Mouse (Mus musculus): ENCODE data around the gene Fgf18. TPM values are rescaled to one million over a fixed set of nuclear protein-coding genes. Genes with fewer than 3 reads are reported as not detected.

The Fgf18 gene
- polyA plus RNA-seq, 1 experiment from 2014 or later, result 9.2 TPM

DNA sequence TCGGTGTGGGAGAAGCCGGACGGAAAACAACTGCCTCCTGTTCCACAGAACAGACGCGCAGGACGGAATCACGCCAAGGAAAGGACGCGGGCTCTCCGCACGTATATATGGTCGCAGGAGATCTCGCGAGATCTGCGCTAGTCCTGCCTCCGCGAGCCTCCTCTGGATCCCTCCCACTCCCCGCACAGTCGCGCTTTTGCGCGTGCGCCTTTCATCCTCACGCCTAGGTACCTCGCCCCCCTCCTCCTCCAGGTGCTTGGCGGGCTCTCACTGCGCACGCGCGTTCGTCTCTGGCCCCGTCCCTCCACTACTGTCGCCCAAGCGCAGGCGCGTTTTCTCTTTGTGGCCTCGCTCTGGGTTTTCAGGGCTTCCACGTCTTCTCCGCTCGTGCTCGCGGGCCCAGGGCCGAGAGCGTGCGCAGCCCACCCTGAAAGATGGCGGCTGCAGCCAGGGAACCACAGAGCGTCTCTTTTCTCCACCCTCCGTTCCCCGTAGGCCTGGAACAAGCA is 15.9 kb upstream of the Fgf18 start, which contains the start of gene Npm1:
TSS of gene Npm1 (minus strand) at position 209 of the 509 bp plus-strand sequence.
- Histone ChIP-seq H3K36me3 (peaks cover 28% of the 10 kb centered on the region), H3K9ac (replicated peaks) (peak within 1 kb of the TSS; percentile 97), H3K4me2 (peak within 1 kb of the TSS; percentile 85), H3K4me1 (peaks cover 26% of the 10 kb centered on the region), H3K27ac (replicated peaks) (peak within 1 kb of the TSS; percentile 97), H3K4me3 (replicated peaks) (peak within 1 kb of the TSS; percentile 99), H3K9me3 (replicated peaks) (no peaks in the 10 kb centered on the region), H3K27me3 (replicated peaks) (no peaks in the 10 kb centered on the region)
- ATAC-seq (ENCODE audit: low FRiP score), result peak; percentile 96
- 3% methylated on average over 49 of the region's 49 CpGs for WGBS

DNA sequence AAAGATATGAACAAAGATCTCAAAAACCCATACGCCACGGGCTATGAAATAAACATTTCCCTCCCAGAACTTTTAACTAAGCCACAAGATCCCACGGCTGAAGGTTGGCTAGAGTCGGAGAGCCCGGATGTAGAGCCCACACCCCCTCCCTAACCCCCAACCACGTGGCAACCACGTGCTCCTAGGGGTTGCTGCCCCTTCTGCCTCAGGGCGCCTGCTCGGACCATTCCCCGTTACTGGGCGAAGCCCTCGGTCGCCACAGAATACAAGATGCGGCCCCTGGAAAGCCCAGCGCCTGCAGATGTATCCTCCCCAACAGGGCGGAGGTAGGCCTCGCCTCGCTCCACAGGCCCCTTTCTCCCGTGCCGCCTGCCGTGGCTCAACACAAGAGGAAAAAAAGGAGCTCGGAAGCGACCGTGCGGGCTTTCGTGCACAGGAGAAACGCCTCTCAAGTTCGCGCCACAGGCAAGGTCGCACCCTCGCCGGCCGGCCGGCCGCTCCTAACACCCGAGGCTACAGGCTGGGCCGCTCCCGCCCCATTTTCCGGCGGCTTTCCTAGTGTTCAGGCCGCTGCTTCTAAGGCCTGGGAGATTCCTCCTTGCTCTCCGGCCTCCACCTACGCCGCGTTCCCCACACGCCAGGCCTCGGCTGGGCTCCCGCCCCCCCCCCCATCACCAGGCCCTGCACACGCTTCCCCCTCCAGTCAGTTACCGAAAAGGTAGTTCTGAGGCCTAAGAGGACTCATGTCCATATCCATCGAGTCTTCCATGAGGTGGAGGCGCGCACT is 15.2 kb upstream of the Fgf18 start:
- Histone ChIP-seq H3K27ac (replicated peaks) (peak overlapping the region; percentile 92), H3K4me3 (replicated peaks) (peak overlapping the region; percentile 99), H3K36me3 (peaks cover 33% of the 10 kb centered on the region), H3K27me3 (replicated peaks) (no peaks in the 10 kb centered on the region), H3K4me2 (peak overlapping the region; percentile 85), H3K9me3 (replicated peaks) (no peaks in the 10 kb centered on the region), H3K4me1 (peaks cover 26% of the 10 kb centered on the region), H3K9ac (replicated peaks) (peak overlapping the region; percentile 97)
- peak; percentile 73 for ATAC-seq (ENCODE audit: low FRiP score)
- WGBS, result 3% methylated on average over 47 of the region's 53 CpGs

DNA sequence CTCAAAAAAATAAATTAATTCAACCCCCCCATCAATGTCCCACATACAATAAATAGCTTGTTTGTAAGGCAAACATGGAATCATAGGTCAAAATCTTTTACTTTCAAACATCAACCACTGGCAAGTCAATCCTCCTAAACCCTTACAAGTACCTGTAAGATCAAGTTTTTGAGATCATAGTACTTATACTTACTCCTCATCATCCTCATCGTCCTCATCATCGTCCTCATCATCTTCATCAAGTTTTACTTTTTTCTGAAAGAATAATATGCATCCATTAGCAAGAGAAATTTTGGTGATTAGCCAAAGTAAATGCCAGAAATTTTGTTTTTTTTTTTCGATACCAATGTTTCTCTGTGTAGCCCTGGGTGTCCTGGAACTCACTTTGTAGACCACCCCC is 12.5 kb upstream of the Fgf18 start:
- Histone ChIP-seq H3K4me2 (no peak overlapping the region), H3K4me1 (peaks cover 26% of the 10 kb centered on the region), H3K36me3 (peaks cover 50% of the 10 kb centered on the region), H3K27ac (replicated peaks) (no peak overlapping the region), H3K9ac (replicated peaks) (no peak overlapping the region), H3K4me3 (replicated peaks) (no peak overlapping the region), H3K27me3 (replicated peaks) (no peaks in the 10 kb centered on the region), H3K9me3 (replicated peaks) (no peaks in the 10 kb centered on the region)
- ATAC-seq (ENCODE audit: low FRiP score), result no peak
- WGBS, result 93% methylated on average over 3 of the region's 3 CpGs

DNA sequence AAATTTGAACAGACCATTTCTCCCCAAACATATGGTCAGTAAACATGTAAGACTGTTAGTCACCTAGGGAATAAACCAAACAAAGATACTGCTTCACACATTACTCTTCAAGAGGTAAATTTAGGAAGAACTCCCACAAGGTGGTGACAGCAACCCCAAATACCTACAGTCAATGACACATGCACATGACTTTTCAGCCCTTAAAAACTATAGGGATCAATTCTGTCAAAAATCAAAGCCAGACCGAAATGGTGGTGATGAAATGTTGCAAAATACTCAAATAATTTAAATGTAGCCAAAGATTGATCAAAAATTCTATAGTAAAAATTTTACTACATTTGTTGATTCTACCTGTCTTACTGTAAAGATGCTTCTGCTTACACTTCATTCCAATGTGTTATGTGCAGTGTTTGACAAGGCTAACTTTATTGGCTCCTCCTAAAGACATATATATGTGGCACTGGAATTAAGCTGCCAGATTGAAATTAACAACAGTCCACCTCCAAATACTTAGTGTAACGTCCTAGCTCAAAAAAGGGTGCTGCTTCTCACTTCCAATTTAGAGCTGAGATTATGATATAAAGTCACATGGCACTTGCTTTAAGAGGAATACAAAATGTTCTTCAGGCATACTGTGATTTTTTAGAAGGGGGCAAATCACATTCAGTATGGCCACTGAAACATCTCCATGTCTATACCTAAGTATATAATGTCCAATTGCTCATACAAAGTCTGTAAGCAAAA is 10.4 kb upstream of the Fgf18 start:
- peaks cover 57% of the 10 kb centered on the region for H3K36me3 ChIP-seq
- no peak for ATAC-seq (ENCODE audit: low FRiP score)
- no peaks in the 10 kb centered on the region for H3K27me3 ChIP-seq (replicated peaks)
- no peaks in the 10 kb centered on the region for H3K9me3 ChIP-seq (replicated peaks)
- WGBS, result 82% methylated on average over 2 of the region's 2 CpGs
- H3K4me2 ChIP-seq, result no peak overlapping the region
- H3K27ac ChIP-seq (replicated peaks), result no peak overlapping the region
- H3K9ac ChIP-seq (replicated peaks), result no peak overlapping the region
- peaks cover 20% of the 10 kb centered on the region for H3K4me1 ChIP-seq
- no peak overlapping the region for H3K4me3 ChIP-seq (replicated peaks)

DNA sequence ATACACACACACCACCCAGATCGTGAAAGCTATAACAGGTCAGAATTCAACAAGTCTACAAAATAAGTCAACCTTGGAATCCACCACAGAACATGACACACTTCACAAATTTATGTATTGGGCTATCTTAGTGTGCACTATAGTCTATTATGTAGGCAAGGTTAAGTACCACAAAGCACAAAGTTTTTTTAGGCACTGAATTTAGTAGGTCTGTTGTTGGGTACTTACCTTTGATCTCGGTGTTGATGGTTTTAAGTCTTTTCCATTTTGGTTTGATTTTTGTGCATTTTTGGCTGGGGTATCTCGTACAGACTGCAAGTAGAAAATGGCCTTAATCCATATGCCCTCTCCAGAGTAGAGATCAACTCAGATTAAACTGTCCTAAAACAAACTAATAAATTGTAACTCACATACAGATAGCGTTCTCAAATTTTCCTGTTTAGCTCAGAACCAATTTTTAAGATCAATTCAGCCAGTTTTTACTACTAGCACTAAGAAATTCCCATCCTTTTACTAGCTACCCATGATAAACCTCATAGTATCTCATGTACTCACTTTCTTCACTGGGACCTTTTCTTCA is 9.3 kb upstream of the Fgf18 start:
- no peak for ATAC-seq (ENCODE audit: low FRiP score)
- H3K4me2 ChIP-seq, result no peak overlapping the region
- no peak overlapping the region for H3K4me3 ChIP-seq (replicated peaks)
- H3K4me1 ChIP-seq, result peaks cover 15% of the 10 kb centered on the region
- no peak overlapping the region for H3K27ac ChIP-seq (replicated peaks)
- 86% methylated on average over 4 of the region's 4 CpGs for WGBS
- no peak overlapping the region for H3K9ac ChIP-seq (replicated peaks)
- no peaks in the 10 kb centered on the region for H3K9me3 ChIP-seq (replicated peaks)
- no peaks in the 10 kb centered on the region for H3K27me3 ChIP-seq (replicated peaks)
- H3K36me3 ChIP-seq, result peaks cover 65% of the 10 kb centered on the region

DNA sequence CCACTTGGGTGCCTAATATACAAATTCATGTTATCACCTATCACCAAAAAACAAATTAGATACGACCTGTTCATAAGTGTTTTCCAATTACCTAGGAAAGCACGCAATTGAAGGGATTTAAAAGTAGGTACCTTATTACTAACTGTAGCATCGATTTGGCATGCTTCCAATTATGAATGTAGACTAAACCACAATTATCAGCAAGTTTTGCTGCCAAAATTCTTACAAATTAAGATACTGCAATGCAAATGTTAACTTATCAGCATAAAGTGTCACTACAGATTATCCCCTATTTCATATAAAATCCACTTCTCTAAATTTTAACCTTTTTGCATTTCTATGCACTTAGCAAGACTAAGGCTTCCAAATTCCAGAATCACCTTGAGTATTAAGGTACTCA is 7.3 kb upstream of the Fgf18 start:
- WGBS, result 93% methylated on average over 3 of the region's 3 CpGs
- Histone ChIP-seq H3K9ac (replicated peaks) (no peak overlapping the region), H3K27ac (replicated peaks) (no peak overlapping the region), H3K4me2 (no peak overlapping the region), H3K9me3 (replicated peaks) (no peaks in the 10 kb centered on the region), H3K27me3 (replicated peaks) (no peaks in the 10 kb centered on the region), H3K4me3 (replicated peaks) (no peak overlapping the region), H3K36me3 (peaks cover 64% of the 10 kb centered on the region), H3K4me1 (no peaks in the 10 kb centered on the region)
- no peak for ATAC-seq (ENCODE audit: low FRiP score)

DNA sequence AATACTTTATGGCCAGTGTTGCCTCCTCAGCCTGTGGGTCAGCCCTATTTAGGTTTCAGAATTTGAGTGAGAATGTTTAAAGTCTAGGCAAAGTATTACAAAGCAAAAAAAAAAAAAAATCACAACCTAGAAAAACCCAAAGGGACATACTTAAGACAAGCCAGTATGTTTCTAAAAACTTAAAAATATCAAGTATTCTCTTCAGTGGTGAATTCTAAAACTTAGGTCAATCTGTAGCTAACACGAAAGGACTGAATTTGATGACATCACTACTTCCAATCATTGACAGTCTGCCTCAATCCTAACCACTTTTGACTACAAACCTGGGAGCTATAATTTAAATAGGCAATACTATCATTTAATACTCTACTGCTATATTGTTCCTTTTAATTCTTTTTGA is 5.8 kb upstream of the Fgf18 start:
- Histone ChIP-seq H3K4me2 (no peak overlapping the region), H3K27me3 (replicated peaks) (no peaks in the 10 kb centered on the region), H3K9me3 (replicated peaks) (no peaks in the 10 kb centered on the region), H3K4me1 (peaks cover 3% of the 10 kb centered on the region), H3K9ac (replicated peaks) (no peak overlapping the region), H3K36me3 (peaks cover 57% of the 10 kb centered on the region), H3K4me3 (replicated peaks) (no peak overlapping the region), H3K27ac (replicated peaks) (no peak overlapping the region)
- ATAC-seq (ENCODE audit: low FRiP score), result no peak
- WGBS, result 92% methylated on average over 1 of the region's 1 CpGs

DNA sequence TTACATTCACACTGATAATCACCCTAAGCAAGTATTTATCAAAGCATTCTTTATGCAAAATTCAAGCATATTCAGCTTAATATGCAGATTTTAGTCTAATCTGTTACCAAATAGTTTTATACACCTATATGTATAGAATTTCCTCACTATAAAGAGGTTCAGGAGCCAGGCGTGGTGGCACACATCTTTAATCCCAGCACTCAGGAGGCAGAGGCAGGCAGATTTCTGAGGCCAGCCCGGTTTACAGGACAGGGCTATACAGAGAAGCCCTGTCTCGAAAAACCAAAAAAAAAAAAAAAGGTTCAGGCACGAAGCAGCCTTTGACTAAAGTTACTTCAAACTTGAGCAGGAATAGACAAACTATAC is 4.6 kb upstream of the Fgf18 start:
- H3K27me3 ChIP-seq (replicated peaks), result no peaks in the 10 kb centered on the region
- H3K36me3 ChIP-seq, result peaks cover 49% of the 10 kb centered on the region
- H3K9me3 ChIP-seq (replicated peaks), result no peaks in the 10 kb centered on the region
- H3K27ac ChIP-seq (replicated peaks), result no peak overlapping the region
- no peak overlapping the region for H3K4me3 ChIP-seq (replicated peaks)
- no peak for ATAC-seq (ENCODE audit: low FRiP score)
- no peak overlapping the region for H3K4me2 ChIP-seq
- no peak overlapping the region for H3K9ac ChIP-seq (replicated peaks)
- WGBS, result 92% methylated on average over 4 of the region's 4 CpGs
- H3K4me1 ChIP-seq, result peaks cover 13% of the 10 kb centered on the region

DNA sequence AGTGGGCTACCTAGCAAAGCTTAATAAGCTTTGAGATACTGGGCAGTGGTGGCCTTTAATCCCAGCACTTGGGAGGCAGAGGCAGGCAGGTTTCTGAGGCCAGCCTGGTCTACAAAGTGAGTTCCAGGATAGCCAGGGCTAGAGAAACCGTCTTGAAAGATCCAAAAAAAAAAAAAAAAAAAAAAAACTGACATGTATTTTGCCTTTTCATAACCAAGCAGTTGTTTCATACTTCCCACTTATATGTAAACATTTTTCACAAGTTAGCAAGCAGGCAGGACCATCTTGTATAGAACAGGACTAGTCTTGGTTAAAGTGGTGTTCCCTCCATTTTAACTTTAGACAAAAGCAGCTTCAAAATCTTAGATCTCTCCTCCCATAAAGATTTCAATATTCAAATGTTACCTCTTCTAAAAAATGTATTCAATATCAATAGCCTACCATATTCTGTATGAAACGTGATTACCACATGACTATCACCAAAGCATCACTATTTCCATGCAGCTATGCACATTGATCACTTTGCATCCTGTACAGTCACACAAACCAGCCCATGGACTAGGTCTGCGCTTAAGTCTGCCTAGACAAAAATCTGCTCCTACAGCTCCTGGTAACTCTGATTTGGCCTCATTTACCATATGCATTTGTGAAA is 4.1 kb upstream of the Fgf18 start:
- no peak for ATAC-seq (ENCODE audit: low FRiP score)
- no peaks in the 10 kb centered on the region for H3K27me3 ChIP-seq (replicated peaks)
- WGBS, result 61% methylated on average over 3 of the region's 3 CpGs
- no peak overlapping the region for H3K27ac ChIP-seq (replicated peaks)
- H3K4me3 ChIP-seq (replicated peaks), result no peak overlapping the region
- H3K4me2 ChIP-seq, result no peak overlapping the region
- H3K9ac ChIP-seq (replicated peaks), result no peak overlapping the region
- H3K36me3 ChIP-seq, result peaks cover 44% of the 10 kb centered on the region
- H3K4me1 ChIP-seq, result peaks cover 18% of the 10 kb centered on the region
- H3K9me3 ChIP-seq (replicated peaks), result no peaks in the 10 kb centered on the region

DNA sequence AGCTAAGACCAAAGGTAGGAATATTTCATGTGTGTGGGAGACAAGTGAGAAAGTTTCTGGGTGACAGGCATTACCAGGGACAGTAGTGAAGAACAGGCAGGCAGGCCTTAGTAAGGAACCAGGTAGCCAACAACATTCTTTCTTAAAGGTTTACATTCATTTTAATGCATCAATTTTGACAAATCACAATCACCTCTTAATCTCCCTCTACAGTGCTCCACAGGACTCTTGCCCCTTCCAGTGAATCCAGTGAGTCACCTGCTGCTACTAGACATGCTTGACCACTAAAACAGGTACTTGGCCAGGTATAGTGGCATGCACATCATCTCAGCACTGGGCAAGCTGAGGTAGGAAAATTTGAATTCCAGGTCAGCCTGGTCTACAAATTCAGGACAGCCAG is 3.2 kb upstream of the Fgf18 start:
- no peak overlapping the region for H3K4me3 ChIP-seq (replicated peaks)

DNA sequence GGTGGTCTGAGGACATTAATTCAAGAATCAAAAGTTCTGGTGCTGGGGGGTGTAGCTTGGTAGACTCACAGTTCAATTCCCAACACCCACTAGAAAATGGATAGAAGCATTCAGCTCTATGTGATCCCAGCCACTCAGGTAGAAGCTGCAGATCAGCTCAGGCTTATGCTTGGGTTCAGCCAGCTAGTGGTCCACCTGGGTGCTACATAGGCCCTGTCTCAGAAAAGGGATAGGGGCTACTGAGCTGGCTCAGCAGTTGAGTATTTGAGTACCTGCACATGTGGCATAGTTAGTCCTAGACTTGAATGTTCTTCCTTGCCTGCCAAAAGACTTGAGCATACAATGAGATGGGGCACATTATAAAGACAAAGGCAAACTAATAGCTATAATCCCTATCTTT is 2.3 kb upstream of the Fgf18 start:
- H3K4me3 ChIP-seq (replicated peaks), result no peak overlapping the region
- H3K4me2 ChIP-seq, result no peak overlapping the region
- ATAC-seq (ENCODE audit: low FRiP score), result no peak
- no peak overlapping the region for H3K9ac ChIP-seq (replicated peaks)
- H3K27ac ChIP-seq (replicated peaks), result no peak overlapping the region
- peaks cover 36% of the 10 kb centered on the region for H3K36me3 ChIP-seq
- peaks cover 36% of the 10 kb centered on the region for H3K4me1 ChIP-seq
- 0 out of 2 replicates have a peak, but pooled peaks cover 3% of the 10 kb centered on the region for H3K27me3 ChIP-seq (replicated peaks)
- H3K9me3 ChIP-seq (replicated peaks), result no peaks in the 10 kb centered on the region

More for the DNA sequence above, 3.2 kb upstream of the Fgf18 start:
- H3K9ac ChIP-seq (replicated peaks), result no peak overlapping the region
- no peak overlapping the region for H3K27ac ChIP-seq (replicated peaks)
- no peaks in the 10 kb centered on the region for H3K9me3 ChIP-seq (replicated peaks)
- no peak overlapping the region for H3K4me2 ChIP-seq
- no peak for ATAC-seq (ENCODE audit: low FRiP score)
- H3K4me1 ChIP-seq, result peaks cover 27% of the 10 kb centered on the region
- peaks cover 40% of the 10 kb centered on the region for H3K36me3 ChIP-seq
- 0 out of 2 replicates have a peak, but pooled peaks cover 1% of the 10 kb centered on the region for H3K27me3 ChIP-seq (replicated peaks)

Measured in neural tube, embryonic 15.5 days (tissue).